Mouse (Mus musculus): ENCODE data around the gene Zfp217.

- TF ChIP-seq CTCF (IDR thresholded peaks at IDR 0.05; ENCODE audit: low read depth) (no peak), EP300 (IDR thresholded peaks at IDR 0.05; ENCODE audit: low read depth) (no peak)
Measured at GRCm38 (mm10) chr2:170078041-170078440, 69.9 kb downstream of the Zfp217 start.
